ENCODE assay signal across 15 mouse cellular contexts in the genomic region with DNA sequence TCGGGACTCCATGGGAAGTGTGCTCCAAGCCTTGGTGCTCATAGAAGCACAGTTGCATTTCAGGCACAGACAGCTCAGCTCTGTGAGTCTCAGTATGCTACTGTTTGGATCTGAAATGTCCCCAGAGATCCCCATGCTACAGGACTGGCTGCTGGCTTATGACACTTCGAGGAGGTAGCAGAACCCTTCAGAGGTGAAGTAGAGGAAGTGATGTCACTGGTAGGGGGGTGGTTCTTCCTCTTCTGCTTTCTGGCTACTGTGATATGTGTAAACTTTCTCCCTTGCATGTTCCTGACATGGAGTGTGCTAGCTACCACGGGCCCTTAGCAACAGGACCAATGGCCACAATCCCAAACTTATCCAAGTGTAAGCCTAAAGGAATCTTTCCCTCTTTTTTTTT.
DNase-seq lines count a peak whose midpoint lies in the region; ATAC-seq and TF ChIP-seq lines count a peak whose summit lies in the region.
"Had no signal": no experiment of that assay in that cellular context is flagged by ENCODE, and none has a peak within 500 bp of the region (broad histone marks: within the 10 kb centered on the region; RNA-seq: fewer than 3 reads in every experiment).

No protein-coding gene starts in this region.

- no peak for TF ChIP-seq RAD21 in CH12.LX (IDR thresholded peaks at IDR 0.05; ENCODE audit: low read depth, low read length)

- no peak for ATAC-seq in midbrain, embryonic 11.5 days (ENCODE audit: low FRiP score)
- ATAC-seq in midbrain, embryonic 16.5 days: no peak
- peak; percentile 82 to 83 for ATAC-seq in hematopoietic stem cell, adult 5-6 weeks (replicated peaks in 1 of 2; ENCODE audit: insufficient read depth in 1 of 2, low FRiP score in 2 of 2, low TSS enrichment in 1 of 2, low read depth in 1 of 2, poor library complexity in 2 of 2, severe bottlenecking in 2 of 2)
- ATAC-seq in megakaryocyte-erythroid progenitor cell, adult 5-6 weeks (replicated peaks; ENCODE audit: low FRiP score, low TSS enrichment, poor library complexity, severe bottlenecking): peak; percentile 51; the same call in 1 of the 2 replicates
- ATAC-seq: forebrain, postnatal 0 days had no signal

- WGBS in midbrain, embryonic 11.5 days: 92% methylated on average over 3 of the region's 3 CpGs
- 89% methylated on average over 3 of the region's 3 CpGs for WGBS in midbrain, embryonic 16.5 days
- WGBS in embryonic facial prominence, embryonic 10.5 days: 83% methylated on average over 3 of the region's 3 CpGs

- H3K27me3 ChIP-seq in midbrain, embryonic 11.5 days (ENCODE audit: control insufficient read depth, insufficient read depth, low read length): no peaks in the 10 kb centered on the region
- H3K27me3 ChIP-seq in midbrain, embryonic 16.5 days (ENCODE audit: control insufficient read depth, insufficient read depth, low read depth, low read length): no peaks in the 10 kb centered on the region
- H3K27me3 ChIP-seq in CH12.LX (replicated peaks): no peaks in the 10 kb centered on the region
- H3K27me3 ChIP-seq in embryonic facial prominence, embryonic 10.5 days (replicated peaks; ENCODE audit: low read depth, poor library complexity, severe bottlenecking): no peaks in the 10 kb centered on the region
- H3K27me3 ChIP-seq: hindbrain, embryonic 15.5 days had no signal

- dilution Hi-C loops in CH12.LX (cut with MboI; ENCODE audit: extremely low pct_ligation_motif_present, extremely low pct_unique_long_range_greater_than_20kb, low sequenced_read_pairs): no loop called here

- DNase-seq in midbrain, embryonic 11.5 days (ENCODE audit: low spot score, missing footprints): peak; percentile 35
- peak; percentile 62 for DNase-seq in CH12.LX (ENCODE audit: extremely low read depth)
- DNase-seq in layer of hippocampus, adult 9-11 months: no peak
- no peak for DNase-seq in embryonic facial prominence, embryonic 10.5 days (ENCODE audit: low spot score)
- no peak for DNase-seq in gastrocnemius, adult 8-10 months (ENCODE audit: low spot score in 2 of 2)
- DNase-seq: adrenal gland, postnatal 25 days; cerebellum, adult 11 months; forebrain, postnatal 0 days; gastrocnemius, postnatal 25 days; lung, postnatal 4 days; thymus, postnatal 25 days had no signal

- no peak for TF ChIP-seq POLR2A in CH12.LX (IDR thresholded peaks at IDR 0.05; ENCODE audit: low read depth, low read length)

- peaks cover 18% of the 10 kb centered on the region for H3K4me1 ChIP-seq in midbrain, embryonic 11.5 days (ENCODE audit: control insufficient read depth, insufficient read depth, low read length)
- H3K4me1 ChIP-seq in midbrain, embryonic 16.5 days (ENCODE audit: control insufficient read depth, insufficient read depth, low read length): peaks cover 7% of the 10 kb centered on the region
- peaks cover 2 to 28% of the 10 kb centered on the region in 2 experiments; a peak in 3 of 4 replicates for H3K4me1 ChIP-seq in CH12.LX (ENCODE audit: control insufficient read depth in 1 of 2, insufficient read depth in 2 of 2)
- peaks cover 32% of the 10 kb centered on the region for H3K4me1 ChIP-seq in embryonic facial prominence, embryonic 10.5 days

- no peaks in the 10 kb centered on the region for H3K9me3 ChIP-seq in midbrain, embryonic 11.5 days (ENCODE audit: control insufficient read depth, low read length)
- no peaks in the 10 kb centered on the region for H3K9me3 ChIP-seq in midbrain, embryonic 16.5 days (replicated peaks; ENCODE audit: control insufficient read depth, low read length, poor library complexity, severe bottlenecking)
- H3K9me3 ChIP-seq in CH12.LX (replicated peaks; ENCODE audit: low read length): no peaks in the 10 kb centered on the region
- H3K9me3 ChIP-seq in embryonic facial prominence, embryonic 10.5 days: no peaks in the 10 kb centered on the region
- H3K9me3 ChIP-seq: hindbrain, embryonic 15.5 days had no signal

- no peak overlapping the region for H3K4me2 ChIP-seq in midbrain, embryonic 11.5 days
- H3K4me2 ChIP-seq in midbrain, embryonic 16.5 days (ENCODE audit: low read length): no peak overlapping the region
- no peak overlapping the region for H3K4me2 ChIP-seq in CH12.LX (ENCODE audit: insufficient read depth, low read depth, poor library complexity, severe bottlenecking)
- H3K4me2 ChIP-seq: hindbrain, embryonic 15.5 days had no signal

- in situ Hi-C loops in CH12.LX (cut with MboI; ENCODE audit: low pct_ligation_motif_present, low pct_unique_long_range_greater_than_20kb, low sequenced_read_pairs): no loop called here

- no peak overlapping the region for H3K4me3 ChIP-seq in midbrain, embryonic 11.5 days (ENCODE audit: low read depth, low read length)
- no peak overlapping the region for H3K4me3 ChIP-seq in midbrain, embryonic 16.5 days (ENCODE audit: low read depth, low read length)
- no peak overlapping the region for H3K4me3 ChIP-seq in CH12.LX (replicated peaks in 1 of 3; ENCODE audit: low read depth in 2 of 3, low read length in 2 of 3, poor library complexity in 1 of 3)
- H3K4me3 ChIP-seq in embryonic facial prominence, embryonic 10.5 days: no peak overlapping the region
- H3K4me3 ChIP-seq: hindbrain, embryonic 15.5 days had no signal

- no peaks in the 10 kb centered on the region for H3K79me2 ChIP-seq in CH12.LX (replicated peaks; ENCODE audit: control insufficient read depth, extremely low read depth, insufficient read depth, poor library complexity, severe bottlenecking)

- no peaks in the 10 kb centered on the region for H3K36me3 ChIP-seq in midbrain, embryonic 11.5 days (ENCODE audit: control insufficient read depth, insufficient read depth, low read length)
- no peaks in the 10 kb centered on the region for H3K36me3 ChIP-seq in midbrain, embryonic 16.5 days (ENCODE audit: control insufficient read depth, insufficient read depth, low read length)
- H3K36me3 ChIP-seq in CH12.LX (replicated peaks in 1 of 2; ENCODE audit: control insufficient read depth in 1 of 2, insufficient read depth in 1 of 2, low read length in 1 of 2): no peaks in the 10 kb centered on the region
- no peaks in the 10 kb centered on the region for H3K36me3 ChIP-seq in embryonic facial prominence, embryonic 10.5 days (replicated peaks)
- H3K36me3 ChIP-seq: hindbrain, embryonic 15.5 days had no signal

- no peak overlapping the region for H3K9ac ChIP-seq in midbrain, embryonic 11.5 days (ENCODE audit: low read length)
- H3K9ac ChIP-seq in midbrain, embryonic 16.5 days (ENCODE audit: low read depth, low read length): no peak overlapping the region
- no peak overlapping the region for H3K9ac ChIP-seq in CH12.LX (ENCODE audit: insufficient read depth, low read depth)
- H3K9ac ChIP-seq: forebrain, postnatal 0 days; hindbrain, embryonic 15.5 days had no signal

- TF ChIP-seq EP300 in CH12.LX (IDR thresholded peaks at IDR 0.05; ENCODE audit: low read length): no peak

- TF ChIP-seq CTCF in CH12.LX (conservative IDR thresholded peaks at IDR 0.05 in 1 of 2, IDR thresholded peaks at IDR 0.05 in 1 of 2; ENCODE audit: low read depth in 2 of 2, low read length in 2 of 2): no peak

- no peak overlapping the region for H3K27ac ChIP-seq in midbrain, embryonic 11.5 days (ENCODE audit: low read depth, low read length)
- no peak overlapping the region for H3K27ac ChIP-seq in midbrain, embryonic 16.5 days (ENCODE audit: low read length)
- H3K27ac ChIP-seq in CH12.LX (ENCODE audit: insufficient read depth, low read depth): no peak overlapping the region
- H3K27ac ChIP-seq in embryonic facial prominence, embryonic 10.5 days (replicated peaks): no peak overlapping the region
- H3K27ac ChIP-seq: hindbrain, embryonic 15.5 days had no signal

TF ChIP-seq in CH12.LX, 34 proteins besides CTCF, POLR2A, EP300 and RAD21:
- no peak for TF ChIP-seq JUN (IDR thresholded peaks at IDR 0.05; ENCODE audit: insufficient read depth, low read depth, low read length)
- no peak for TF ChIP-seq USF2 (conservative IDR thresholded peaks at IDR 0.05; ENCODE audit: low read depth, low read length)
- TF ChIP-seq CHD2 (IDR thresholded peaks at IDR 0.05; ENCODE audit: low read length): no peak
- TF ChIP-seq MEF2A (IDR thresholded peaks at IDR 0.05; ENCODE audit: borderline replicate concordance, low read depth, low read length): no peak
- TF ChIP-seq MAX (IDR thresholded peaks at IDR 0.05; ENCODE audit: low read length): peak; percentile 15; the same call in 1 of the 2 replicates
- TF ChIP-seq HCFC1 (IDR thresholded peaks at IDR 0.05; ENCODE audit: low read depth, low read length): peak; percentile 35; the same call in 1 of the 2 replicates

Comparison
In these comparisons a context has a peak if more than half of its experiments do, and no peak if none do; other contexts are left out.
1. ATAC-seq: peak in hematopoietic stem cell, adult 5-6 weeks (2 of 2) and megakaryocyte-erythroid progenitor cell, adult 5-6 weeks (single experiment); none in midbrain, embryonic 11.5 days (single experiment) and midbrain, embryonic 16.5 days (single experiment).
2. DNase-seq: peak in midbrain, embryonic 11.5 days (single experiment) and CH12.LX (single experiment); none in layer of hippocampus, adult 9-11 months (single experiment), embryonic facial prominence, embryonic 10.5 days (single experiment) and gastrocnemius, adult 8-10 months (0 of 2).